Mouse (Mus musculus) MEL (cell line): ENCODE measurements around the gene Pdrg1. TPM values are rescaled to one million over a fixed set of nuclear protein-coding genes. Genes with fewer than 3 reads are reported as not detected.

Source experiments
- DNase-seq: peaks from one replicate; pipeline ENCODE4 v3.0.0; 2011; ENCODE audit warnings: low read depth, low spot score
- H3K27ac ChIP-seq: 2 replicates; pipeline ENCODE4 v1.5.1; 2012; ENCODE audit warnings: low read depth, mild to moderate bottlenecking, control low read depth, low read length, moderate library complexity; ENCODE audit not compliant: control insufficient read depth
- H3K27me3 ChIP-seq, 2 experiments: fragments of 150-350 bp in 1 of 2; sonication (generic) in 1 of 2; 2 replicates each; pipeline ENCODE4 v1.6.1; 2012; ENCODE audit warnings: low read length in 2 of 2, mild to moderate bottlenecking in 2 of 2, improper control_type of control experiment in 1 of 2, moderate library complexity in 1 of 2; ENCODE audit not compliant: insufficient read depth in 2 of 2, control insufficient read depth in 1 of 2
- H3K36me3 ChIP-seq, 2 experiments: 2 replicates each; pipeline ENCODE4 v1.6.1; 2012 to 2014; ENCODE audit warnings: low read length in 2 of 2, improper control_type of control experiment in 1 of 2, inconsistent platforms in 1 of 2, mild to moderate bottlenecking in 1 of 2; ENCODE audit not compliant: insufficient read depth in 2 of 2, control insufficient read depth in 1 of 2
- H3K4me1 ChIP-seq, 2 experiments: fragments of 150-350 bp in 1 of 2; sonication (generic) in 1 of 2; 2 replicates each; pipeline ENCODE4 v1.6.1; 2012; ENCODE audit warnings: low read length in 2 of 2, improper control_type of control experiment in 1 of 2, mild to moderate bottlenecking in 1 of 2; ENCODE audit not compliant: insufficient read depth in 2 of 2, control insufficient read depth in 1 of 2
- H3K4me3 ChIP-seq, 2 experiments: fragments of 150-350 bp in 1 of 2; sonication (generic) in 1 of 2; 2 replicates each; pipeline ENCODE4 v1.5.1; 2012; ENCODE audit warnings: low read depth in 2 of 2, low read length in 2 of 2, mild to moderate bottlenecking in 2 of 2, moderate library complexity in 2 of 2, control low read depth in 1 of 2, improper control_type of control experiment in 1 of 2; ENCODE audit not compliant: control insufficient read depth in 1 of 2, insufficient read depth in 1 of 2
- H3K79me2 ChIP-seq: 2 replicates; pipeline ENCODE4 v1.6.1; 2012; ENCODE audit warnings: mild to moderate bottlenecking, low read length, moderate library complexity; ENCODE audit not compliant: control insufficient read depth, poor library complexity, insufficient read depth
- H3K9ac ChIP-seq: 2 replicates; pipeline ENCODE4 v1.6.1; 2012; ENCODE audit warnings: low read depth, mild to moderate bottlenecking, control low read depth, low read length, moderate library complexity; ENCODE audit not compliant: control insufficient read depth, poor library complexity, severe bottlenecking
- H3K9me3 ChIP-seq: fragments of 150-350 bp; sonication (generic); replicated peaks from 2 replicates; pipeline ENCODE4 v1.6.1; 2012; ENCODE audit warnings: mild to moderate bottlenecking, low read length, improper control_type of control experiment, moderate library complexity; ENCODE audit not compliant: insufficient read depth
- CHD2 ChIP-seq: IDR thresholded peaks from 2 replicates; pipeline ENCODE4 v1.6.1; 2011; ENCODE audit warnings: low read length, improper control_type of control experiment
- CTCF ChIP-seq, 3 experiments: IDR thresholded peaks in 2 of 3; conservative IDR thresholded peaks in 1 of 3; 2 replicates each; pipeline ENCODE4 v1.5.1; 2011 to 2012; ENCODE audit warnings: low read length in 3 of 3, low read depth in 2 of 3, mild to moderate bottlenecking in 2 of 3, improper control_type of control experiment in 1 of 3, inconsistent platforms in 1 of 3, mixed read lengths in 1 of 3, moderate library complexity in 1 of 3; ENCODE audit not compliant: control insufficient read depth in 1 of 3, insufficient read depth in 1 of 3, poor library complexity in 1 of 3, severe bottlenecking in 1 of 3
- EP300 ChIP-seq, 2 experiments: IDR thresholded peaks; 2 replicates each; pipeline ENCODE4 v1.6.1; 2011; ENCODE audit warnings: improper control_type of control experiment in 2 of 2, low read length in 2 of 2, low read depth in 1 of 2, mild to moderate bottlenecking in 1 of 2
- GATA1 ChIP-seq: IDR thresholded peaks from 2 replicates; pipeline ENCODE4 v1.6.1; 2011; ENCODE audit warnings: low read depth, low read length, improper control_type of control experiment
- HCFC1 ChIP-seq: IDR thresholded peaks from 2 replicates; pipeline ENCODE4 v1.6.1; 2012; ENCODE audit warnings: low read depth, mild to moderate bottlenecking, inconsistent platforms, low read length, improper control_type of control experiment, moderate library complexity
- JUND ChIP-seq: IDR thresholded peaks from 2 replicates; pipeline ENCODE4 v1.6.1; 2011; ENCODE audit warnings: low read depth, mild to moderate bottlenecking, improper control_type of control experiment, low read length
- MAZ ChIP-seq: IDR thresholded peaks from 2 replicates; pipeline ENCODE4 v1.6.1; 2012; ENCODE audit warnings: low read depth, mild to moderate bottlenecking, inconsistent platforms, low read length, improper control_type of control experiment
- MXI1 ChIP-seq: IDR thresholded peaks from 2 replicates; pipeline ENCODE4 v1.6.1; 2011; ENCODE audit warnings: mild to moderate bottlenecking, low read depth, low read length, improper control_type of control experiment
- MYC ChIP-seq: IDR thresholded peaks from 2 replicates; pipeline ENCODE4 v1.6.1; 2011; ENCODE audit warnings: low read depth, mild to moderate bottlenecking, low read length, improper control_type of control experiment, moderate library complexity
- POLR2A ChIP-seq, 2 experiments: IDR thresholded peaks; 2 replicates each; pipeline ENCODE4 v1.6.1; 2011 to 2012; ENCODE audit warnings: low read length in 2 of 2, mild to moderate bottlenecking in 2 of 2, control low read depth in 1 of 2, improper control_type of control experiment in 1 of 2, low read depth in 1 of 2, moderate library complexity in 1 of 2; ENCODE audit not compliant: control insufficient read depth in 1 of 2, insufficient read depth in 1 of 2, poor library complexity in 1 of 2
- POLR2AphosphoS2 ChIP-seq: IDR thresholded peaks from 2 replicates; pipeline ENCODE4 v1.6.1; 2011; ENCODE audit warnings: low read length, improper control_type of control experiment
- RAD21 ChIP-seq: IDR thresholded peaks from 2 replicates; pipeline ENCODE4 v1.6.1; 2011; ENCODE audit warnings: mild to moderate bottlenecking, low read depth, low read length, improper control_type of control experiment
- SIN3A ChIP-seq: IDR thresholded peaks from 2 replicates; pipeline ENCODE4 v1.6.1; 2012; ENCODE audit warnings: low read length, improper control_type of control experiment, inconsistent platforms
- TAL1 ChIP-seq: IDR thresholded peaks from 2 replicates; pipeline ENCODE4 v1.6.1; 2012; ENCODE audit warnings: mild to moderate bottlenecking, inconsistent platforms, low read length, moderate library complexity, mixed read lengths
- TCF12 ChIP-seq: IDR thresholded peaks from 2 replicates; pipeline ENCODE4 v1.6.1; 2014; ENCODE audit warnings: low read depth, mild to moderate bottlenecking, inconsistent platforms, low read length, improper control_type of control experiment, moderate library complexity
- UBTF ChIP-seq: IDR thresholded peaks from 2 replicates; pipeline ENCODE4 v1.6.1; 2012; ENCODE audit warnings: low read depth, mild to moderate bottlenecking, inconsistent platforms, low read length, improper control_type of control experiment, moderate library complexity, borderline replicate concordance; ENCODE audit not compliant: insufficient read depth
- ZNF384 ChIP-seq: IDR thresholded peaks from 2 replicates; pipeline ENCODE4 v1.6.1; 2012; ENCODE audit warnings: low read depth, mild to moderate bottlenecking, inconsistent platforms, low read length, improper control_type of control experiment
- polyA plus RNA-seq, 2 experiments: library from polyadenylated mRNA; stranded (reverse) in 1 of 2; unstranded in 1 of 2; fragments of >175 nt in 1 of 2; fragments of >200 nt in 1 of 2; gene quantifications; 2 replicates each; pipeline versions ENCODE4 v1.2.1 to v1.2.4; 2012; ENCODE audit warnings: low replicate concordance in 2 of 2, low read depth in 1 of 2; ENCODE audit not compliant: insufficient read length in 2 of 2, insufficient read depth in 1 of 2, missing spikeins in 1 of 2
- total RNA-seq: library from RNA; depleted of rRNA; stranded (reverse); fragments of 300-350 nt; gene quantifications from 2 replicates; pipeline ENCODE4 v1.2.3, GENCODE M21; 2012

Gene Pdrg1
- total and polyA plus RNA-seq, 3 experiments = 62.2 to 67.2 TPM; not detected in 1

DNA sequence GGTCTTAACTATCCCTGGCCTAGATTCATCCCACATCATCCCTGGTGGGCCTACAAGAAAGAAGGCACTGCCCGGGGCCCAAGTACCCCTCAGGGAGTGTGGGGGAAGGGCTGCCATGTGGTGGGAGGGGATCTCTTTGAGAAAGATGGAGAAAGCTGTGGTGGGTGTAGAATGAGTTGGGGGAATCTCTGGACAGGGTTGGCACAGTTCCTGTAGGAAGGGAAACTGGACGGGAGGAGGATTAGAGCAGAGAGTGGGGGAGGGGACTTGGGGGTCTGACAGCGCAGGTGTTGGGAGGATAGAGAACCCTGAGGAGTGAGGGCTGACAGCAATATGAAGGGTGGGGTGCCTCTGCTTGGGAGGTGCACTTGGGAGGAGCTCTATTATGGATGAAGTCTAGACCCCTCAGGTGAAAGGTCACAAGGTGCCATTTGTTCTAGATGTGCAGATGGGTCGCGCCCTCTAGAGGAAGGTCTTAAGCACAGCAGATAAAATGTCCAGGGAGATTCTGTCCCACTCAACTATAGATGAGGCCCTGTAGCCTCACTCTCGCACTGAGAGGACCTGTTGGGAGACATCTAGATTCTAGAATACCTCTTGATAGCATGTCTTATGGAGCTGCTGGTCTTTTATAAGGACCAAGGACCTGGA lies 40.2 kb upstream of the Pdrg1 start:
- Histone ChIP-seq H3K9ac (no peak overlapping the region), H3K79me2 (no peaks in the 10 kb centered on the region), H3K4me1 (no peaks in the 10 kb centered on the region), H3K9me3 (no peaks in the 10 kb centered on the region), H3K27ac (no peak overlapping the region), H3K36me3 (no peaks in the 10 kb centered on the region), H3K27me3 (peaks cover 8 to 9% of the 10 kb centered on the region in 2 experiments), H3K4me3 (no peak overlapping the region)
- DNase-seq = peak; percentile 41
- no peak for TF ChIP-seq MYC
- no peak for TF ChIP-seq CHD2
- no peak for TF ChIP-seq MXI1
- TF ChIP-seq POLR2AphosphoS2 = no peak
- TF ChIP-seq POLR2A (IDR thresholded peaks at IDR 0.05; ENCODE audit: control insufficient read depth in 1 of 2, insufficient read depth in 1 of 2, low read depth in 1 of 2, low read length in 2 of 2, poor library complexity in 1 of 2) = no peak
- no peak for TF ChIP-seq ZNF384
- no peak for TF ChIP-seq TCF12
- no peak for TF ChIP-seq EP300 (IDR thresholded peaks at IDR 0.05; ENCODE audit: low read depth in 1 of 2, low read length in 2 of 2)
- TF ChIP-seq SIN3A = no peak
- no peak for TF ChIP-seq JUND
- TF ChIP-seq RAD21 = peak; percentile 13
- peak; percentile 44 to 56 (median 53) for TF ChIP-seq CTCF (IDR thresholded peaks at IDR 0.05 in 2 of 3, conservative IDR thresholded peaks at IDR 0.05 in 1 of 3; ENCODE audit: control insufficient read depth in 1 of 3, insufficient read depth in 1 of 3, low read depth in 2 of 3, low read length in 3 of 3, poor library complexity in 1 of 3, severe bottlenecking in 1 of 3)

DNA sequence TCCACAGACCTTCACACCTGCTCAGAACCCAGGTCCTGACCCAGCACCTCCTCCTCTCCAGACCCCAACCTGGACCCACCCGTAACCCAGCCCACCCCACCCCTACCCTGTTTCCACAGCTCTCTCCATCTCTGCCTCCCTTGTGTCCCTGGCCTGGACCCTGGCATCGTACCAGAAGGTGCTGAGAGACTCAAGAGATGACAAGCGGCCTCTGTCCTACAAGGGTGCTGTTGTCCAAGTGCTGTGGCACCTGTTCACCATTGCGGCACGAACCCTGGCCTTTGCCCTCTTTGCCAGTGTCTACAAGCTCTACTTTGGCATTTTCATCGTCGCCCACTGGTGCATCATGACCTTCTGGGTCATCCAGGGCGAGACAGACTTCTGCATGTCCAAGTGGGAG lies 38.7 kb upstream of the Pdrg1 start:
- Histone ChIP-seq H3K4me3 (no peak overlapping the region), H3K4me1 (no peaks in the 10 kb centered on the region), H3K79me2 (no peaks in the 10 kb centered on the region), H3K36me3 (no peaks in the 10 kb centered on the region), H3K27me3 (peaks cover 5% of the 10 kb centered on the region in 2 experiments), H3K27ac (no peak overlapping the region), H3K9ac (no peak overlapping the region), H3K9me3 (no peaks in the 10 kb centered on the region)
- TF ChIP-seq MAZ (no peak), UBTF (no peak), TAL1 (no peak), GATA1 (no peak), HCFC1 (no peak)
- DNase-seq = no peak
